In the genomic region with DNA sequence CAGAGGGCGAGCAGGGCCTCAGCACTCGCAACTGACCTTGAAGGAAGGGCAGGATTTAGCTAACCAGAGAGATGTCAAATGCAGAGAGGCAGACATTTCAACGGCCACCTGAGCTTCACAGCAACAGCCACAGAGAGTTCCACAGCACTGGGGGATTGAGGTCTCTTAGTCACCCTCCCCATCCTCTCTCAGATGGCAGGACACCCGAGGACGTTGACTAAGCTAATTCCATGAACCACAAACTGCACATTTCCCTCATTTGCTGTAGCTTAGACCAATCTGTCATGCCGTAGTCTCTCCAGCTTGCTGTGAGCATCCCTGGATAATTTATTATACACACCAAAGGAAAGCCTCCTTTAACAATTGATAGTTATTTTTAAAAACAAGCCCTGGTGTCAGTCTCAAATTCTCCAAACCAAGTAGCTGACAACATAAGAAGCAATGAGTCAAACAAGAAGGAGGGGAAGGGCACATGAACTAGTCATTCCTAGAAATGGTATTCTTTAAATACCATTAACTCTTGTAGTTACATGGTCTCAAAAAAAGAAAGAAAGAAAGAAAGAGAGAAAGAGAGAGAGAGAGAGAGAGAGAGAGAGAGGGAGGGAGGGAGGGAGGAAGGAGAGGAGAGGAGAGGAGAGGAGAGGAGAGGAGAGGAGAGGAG, we compare ENCODE assay signal across 27 mouse cellular contexts. TPM values are rescaled to one million over a fixed set of nuclear protein-coding genes. Genes with fewer than 3 reads are reported as not detected.
"Had no signal": no experiment of that assay in that cellular context is flagged by ENCODE, and none has a peak within 500 bp of the region (broad histone marks: within the 10 kb centered on the region; RNA-seq: fewer than 3 reads in every experiment).

No protein-coding gene starts in this region.

- H3K4me1 ChIP-seq: midbrain, embryonic 13.5 days; midbrain, embryonic 15.5 days; neural tube, embryonic 13.5 days had no signal

- ATAC-seq: liver, postnatal 0 days; lung, postnatal 0 days; midbrain, embryonic 13.5 days; midbrain, embryonic 15.5 days had no signal

- H3K4me2 ChIP-seq: liver, embryonic 15.5 days; lung, embryonic 15.5 days; midbrain, embryonic 11.5 days; midbrain, embryonic 13.5 days; midbrain, embryonic 15.5 days; neural tube, embryonic 13.5 days; neural tube, embryonic 15.5 days had no signal

- H3K27ac ChIP-seq: liver, embryonic 15.5 days; lung, embryonic 15.5 days; macrophage; midbrain, embryonic 13.5 days; midbrain, embryonic 15.5 days; neural tube, embryonic 13.5 days; neural tube, embryonic 15.5 days had no signal

- H3K9ac ChIP-seq: liver, embryonic 15.5 days; liver, postnatal 0 days; lung, embryonic 15.5 days; midbrain, embryonic 13.5 days; midbrain, embryonic 15.5 days; neural tube, embryonic 13.5 days; neural tube, embryonic 15.5 days had no signal

- H3K9me3 ChIP-seq: liver, embryonic 15.5 days; lung, embryonic 15.5 days; midbrain, embryonic 13.5 days; midbrain, embryonic 15.5 days; neural tube, embryonic 13.5 days; neural tube, embryonic 15.5 days had no signal

- DNase-seq: liver, postnatal 0 days; lung, adult 2 months; lung, postnatal 14 days; lung, postnatal 36 days; retina, postnatal 1 day; right cerebral cortex, adult 18-20 months; right cerebral cortex, postnatal 25 days; right cerebral cortex, postnatal 4 days; spleen, adult 18-20 months; thymus, adult 18-20 months; thymus, postnatal 25 days; thymus, postnatal 4 days had no signal

- H3K27me3 ChIP-seq: lung, embryonic 15.5 days; midbrain, embryonic 13.5 days; midbrain, embryonic 15.5 days; neural tube, embryonic 13.5 days; neural tube, embryonic 15.5 days had no signal

- H3K36me3 ChIP-seq: liver, embryonic 15.5 days; lung, embryonic 15.5 days; midbrain, embryonic 13.5 days; midbrain, embryonic 15.5 days; neural tube, embryonic 13.5 days; neural tube, embryonic 15.5 days had no signal

- H3K4me3 ChIP-seq: liver, embryonic 15.5 days; lung, embryonic 15.5 days; midbrain, embryonic 13.5 days; midbrain, embryonic 15.5 days; neural tube, embryonic 13.5 days; neural tube, embryonic 15.5 days had no signal

RNA-seq across cellular contexts. Expression of gene Gucy2g, which starts 1.1 kb away (rescaled TPM):
- total RNA-seq: megakaryocyte progenitor cell, adult 5-6 weeks; midbrain, postnatal 0 days; monocyte, adult 5-6 weeks had no signal
- polyA plus RNA-seq: liver, embryonic 15.5 days; macrophage; midbrain, embryonic 11.5 days; midbrain, embryonic 15.5 days; midbrain, postnatal 0 days; neural tube, embryonic 11.5 days; neural tube, embryonic 13.5 days; stomach, embryonic 14.5 days had no signal

RNA-seq across cellular contexts. Expression of gene Tectb, which starts 59.4 kb away (rescaled TPM):
- total RNA-seq: megakaryocyte progenitor cell, adult 5-6 weeks; midbrain, postnatal 0 days; monocyte, adult 5-6 weeks had no signal
- polyA plus RNA-seq: lung, embryonic 15.5 days; macrophage; neural tube, embryonic 11.5 days; neural tube, embryonic 15.5 days; small intestine, adult 2 months had no signal
